Mouse (Mus musculus) lung, postnatal 0 days (tissue): Measurements from ENCODE around the gene Degs2. TPM values are rescaled to one million over a fixed set of nuclear protein-coding genes. Genes with fewer than 3 reads are reported as not detected.

Source experiments
- ATAC-seq: fragments of 200-750 bp; cut with Nextera tagmentation; 2 replicates; pipeline ENCODE4 v1.8.0; 2017; ENCODE audit warnings: moderate library complexity
- DNase-seq: peaks from one replicate; pipeline ENCODE4 v3.0.0-alpha.2; 2016; ENCODE audit warnings: low spot score
- H3K27ac ChIP-seq: fragments of 300-500 bp; sonication (generic); 2 replicates; pipeline ENCODE4 v1.5.1; 2014; ENCODE audit warnings: antibody characterized with exemption, mild to moderate bottlenecking, low read length, mixed read lengths
- H3K27me3 ChIP-seq: fragments of 300-500 bp; sonication (generic); replicated peaks from 2 replicates; pipeline ENCODE4 v1.6.1; 2014; ENCODE audit warnings: low read length, mixed read lengths; ENCODE audit not compliant: insufficient read depth
- H3K36me3 ChIP-seq: fragments of 300-500 bp; sonication (generic); 2 replicates; pipeline ENCODE4 v1.6.1; 2014; ENCODE audit warnings: low read length, mixed read lengths; ENCODE audit not compliant: insufficient read depth
- H3K4me1 ChIP-seq: fragments of 300-500 bp; sonication (generic); 2 replicates; pipeline ENCODE4 v1.6.1; 2014; ENCODE audit warnings: antibody characterized with exemption, low read depth, low read length, mixed read lengths; ENCODE audit not compliant: insufficient read depth
- H3K4me2 ChIP-seq: fragments of 300-500 bp; sonication (generic); replicated peaks from 2 replicates; pipeline ENCODE4 v1.6.1; 2014; ENCODE audit warnings: low read depth, mild to moderate bottlenecking, low read length, moderate library complexity, mixed read lengths
- H3K4me3 ChIP-seq: fragments of 300-500 bp; sonication (generic); 2 replicates; pipeline ENCODE4 v1.5.1; 2014; ENCODE audit warnings: low read depth, low read length
- H3K9ac ChIP-seq: fragments of 300-500 bp; sonication (generic); replicated peaks from 2 replicates; pipeline ENCODE4 v1.6.1; 2014; ENCODE audit warnings: low read depth, mild to moderate bottlenecking
- H3K9me3 ChIP-seq: fragments of 300-500 bp; sonication (generic); 2 replicates; pipeline ENCODE4 v1.6.1; 2016; ENCODE audit warnings: low read length, mixed read lengths
- CTCF ChIP-seq: IDR thresholded peaks from 2 replicates; pipeline ENCODE4 v1.5.1; 2016; ENCODE audit warnings: antibody characterized with exemption, mild to moderate bottlenecking
- EP300 ChIP-seq: IDR thresholded peaks from 2 replicates; pipeline ENCODE4 v1.6.1; 2016; ENCODE audit warnings: antibody characterized with exemption, mild to moderate bottlenecking, control low read depth
- WGBS: fragments of 180-500 bp; shearing (Covaris S2); extraction: QIAGEN DNeasy Blood & Tissue Kit; methylation state at CpG from one replicate; pipeline ENCODE4 v1.1.7; 2014; 5-methylcytosine and 5-hydroxymethylcytosine counted together
- polyA plus RNA-seq: library from polyadenylated mRNA; unstranded; fragments of >200 nt; fragmentation: Nextera tagmentation; extraction: Ambion mirVana; gene quantifications from 2 replicates; pipeline ENCODE4 v1.2.1, GENCODE M21; 2015

Degs2 gene
- polyA plus RNA-seq, 1 experiment from 2014 or later = 0.75 TPM

DNA sequence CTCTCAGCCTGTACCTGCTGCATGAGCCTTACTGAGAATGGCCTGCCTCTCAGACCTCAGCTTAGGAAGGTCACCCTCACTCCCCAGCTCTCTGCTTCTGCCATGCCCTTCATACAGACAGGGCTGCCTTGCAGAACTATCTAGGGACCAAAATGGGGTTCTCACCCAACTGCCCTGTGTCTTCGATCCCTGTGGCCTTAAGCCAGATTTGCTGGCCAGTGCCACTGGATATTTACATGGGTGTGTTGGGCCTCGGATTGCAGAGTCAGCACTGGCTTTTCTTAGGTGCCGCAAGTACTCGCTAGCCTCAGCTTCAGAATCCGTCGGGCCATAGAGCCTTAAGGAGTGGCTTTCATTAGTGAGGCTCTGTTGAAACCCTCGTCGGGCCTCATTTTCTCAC, 21.3 kb downstream of the Degs2 start:
- Histone ChIP-seq H3K4me2 (no peak overlapping the region), H3K27me3 (no peaks in the 10 kb centered on the region), H3K4me1 (no peaks in the 10 kb centered on the region), H3K9ac (no peak overlapping the region), H3K27ac (no peak overlapping the region), H3K9me3 (no peaks in the 10 kb centered on the region), H3K36me3 (peaks cover 20% of the 10 kb centered on the region; the same call in 1 of the 2 replicates), H3K4me3 (no peak overlapping the region)
- DNase-seq = no peak
- WGBS = 91% methylated on average over 8 of the region's 8 CpGs
- TF ChIP-seq EP300 = no peak
- TF ChIP-seq CTCF = no peak
- no peak for ATAC-seq

DNA sequence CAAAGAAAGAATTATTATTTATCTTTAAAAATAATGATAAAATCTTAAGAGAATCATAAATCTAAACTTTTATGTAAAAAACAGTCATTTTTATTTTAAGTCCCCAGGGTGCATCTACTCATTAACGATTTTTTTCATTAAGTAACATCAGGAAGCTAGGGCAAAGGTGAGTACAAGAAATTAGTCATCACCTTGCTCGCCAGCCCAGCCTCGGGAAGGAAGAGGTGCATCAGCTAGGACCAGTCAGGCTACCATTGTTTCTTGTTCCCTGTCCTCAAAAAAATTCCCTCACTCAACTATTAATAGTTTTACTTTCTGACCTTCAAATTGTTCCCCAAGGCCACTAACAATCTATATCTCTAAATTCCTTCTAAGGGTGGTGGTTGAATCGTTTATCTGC, 23.7 kb downstream of the Degs2 start:
- DNase-seq (no peak), ATAC-seq (no peak)
- Histone ChIP-seq H3K9ac (no peak overlapping the region), H3K36me3 (peaks cover 20% of the 10 kb centered on the region; the same call in 1 of the 2 replicates), H3K4me2 (no peak overlapping the region), H3K27ac (no peak overlapping the region), H3K4me1 (no peaks in the 10 kb centered on the region), H3K27me3 (no peaks in the 10 kb centered on the region), H3K4me3 (no peak overlapping the region), H3K9me3 (no peaks in the 10 kb centered on the region)
- WGBS = 73% methylated on average over 4 of the region's 4 CpGs
- TF ChIP-seq EP300 (no peak), CTCF (no peak)

- TF ChIP-seq CTCF (no peak), EP300 (no peak)
- 90% methylated on average over 5 of the region's 5 CpGs for WGBS
- ATAC-seq (no peak), DNase-seq (no peak)
- no peak overlapping the region for H3K4me3 ChIP-seq
- peaks cover 19% of the 10 kb centered on the region; the same call in 1 of the 2 replicates for H3K36me3 ChIP-seq
- no peaks in the 10 kb centered on the region for H3K27me3 ChIP-seq
- H3K9ac ChIP-seq = no peak overlapping the region
- H3K9me3 ChIP-seq = no peaks in the 10 kb centered on the region
- H3K4me1 ChIP-seq = no peaks in the 10 kb centered on the region
- H3K27ac ChIP-seq = no peak overlapping the region
- no peak overlapping the region for H3K4me2 ChIP-seq
Observed at GRCm38 (mm10) chr12:108677116-108677515, 25.0 kb downstream of the Degs2 start.

DNA sequence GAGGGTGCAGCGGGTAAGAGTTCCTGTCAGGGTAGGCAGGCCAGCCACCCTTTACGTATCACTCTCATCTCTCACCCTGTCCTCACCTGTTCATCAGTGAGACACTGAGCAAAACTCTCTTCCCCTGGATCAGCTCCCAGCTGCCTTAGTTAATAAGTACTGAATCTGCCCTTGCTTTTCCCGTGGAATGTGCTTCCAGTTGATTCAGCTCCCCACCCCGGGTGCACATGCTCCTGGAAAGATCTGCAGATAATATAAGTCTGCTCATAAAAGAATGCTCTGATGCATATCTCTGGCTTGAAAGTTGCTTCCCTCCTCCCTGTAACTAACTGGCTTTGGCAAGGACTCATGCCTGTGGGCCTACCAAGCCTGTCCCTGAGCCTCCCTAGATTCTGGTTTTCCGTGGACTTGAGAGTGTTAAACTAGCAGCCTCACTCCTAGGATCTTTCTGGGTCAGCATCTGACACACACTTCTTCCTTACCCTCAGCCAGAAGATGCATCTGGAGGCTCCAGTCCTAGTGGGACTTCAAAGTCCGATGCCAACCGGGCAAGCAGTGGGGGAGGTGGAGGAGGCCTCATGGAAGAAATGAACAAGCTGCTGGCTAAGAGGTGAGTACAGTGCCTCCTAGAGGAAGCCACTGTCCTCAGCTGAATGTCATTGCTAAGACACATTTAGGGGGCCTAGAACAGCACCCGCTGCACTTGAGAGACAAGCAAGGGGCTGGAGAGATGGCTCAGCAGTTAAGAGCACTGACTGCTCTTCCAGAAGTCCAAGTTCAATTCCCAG, 26.3 kb downstream of the Degs2 start:
- Histone ChIP-seq H3K9me3 (no peaks in the 10 kb centered on the region), H3K36me3 (peaks cover 15% of the 10 kb centered on the region; the same call in 1 of the 2 replicates), H3K9ac (no peak overlapping the region), H3K4me3 (no peak overlapping the region), H3K4me2 (no peak overlapping the region), H3K4me1 (no peaks in the 10 kb centered on the region), H3K27ac (no peak overlapping the region), H3K27me3 (no peaks in the 10 kb centered on the region)
- ATAC-seq (peak; percentile 18; the same call in 1 of the 2 replicates), DNase-seq (no peak)
- WGBS = 68% methylated on average over 8 of the region's 8 CpGs
- TF ChIP-seq CTCF (peak; percentile 55), EP300 (no peak)

GRCm38 (mm10) chr12:108674916-108675315, 27.2 kb downstream of the Degs2 start:
- peak; percentile 53 for ATAC-seq

DNA sequence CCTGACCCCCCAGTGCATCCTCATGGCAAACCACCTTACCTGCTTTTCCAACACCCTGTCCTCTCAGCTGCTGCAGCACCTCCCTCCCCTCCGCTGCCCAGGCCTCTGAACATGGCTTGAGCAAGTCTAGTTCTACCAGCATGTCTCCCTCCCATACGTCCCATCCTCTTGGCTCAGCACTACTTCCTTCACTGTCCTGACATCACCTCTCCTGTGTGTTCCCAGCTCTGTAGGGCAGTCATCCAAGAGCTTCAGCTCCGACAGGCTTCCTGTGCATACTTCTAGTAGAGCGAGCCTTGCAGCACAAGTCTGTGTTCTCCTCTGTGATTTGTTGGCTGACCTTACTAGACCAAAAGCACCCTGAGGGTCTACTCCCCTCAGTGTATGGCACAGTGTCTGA, 27.6 kb downstream of the Degs2 start:
- Histone ChIP-seq H3K4me1 (no peaks in the 10 kb centered on the region), H3K9me3 (no peaks in the 10 kb centered on the region), H3K4me2 (no peak overlapping the region), H3K27me3 (no peaks in the 10 kb centered on the region), H3K4me3 (no peak overlapping the region), H3K9ac (no peak overlapping the region), H3K36me3 (peaks cover 8% of the 10 kb centered on the region; the same call in 1 of the 2 replicates), H3K27ac (no peak overlapping the region)
- ATAC-seq = peak; percentile 59
- DNase-seq = peak; percentile 62
- WGBS = 45% methylated on average over 4 of the region's 4 CpGs
- TF ChIP-seq CTCF = no peak
- no peak for TF ChIP-seq EP300

More at GRCm38 (mm10) chr12:108674916-108675315, 27.2 kb downstream of the Degs2 start:
- TF ChIP-seq EP300 (no peak), CTCF (no peak)
- H3K27me3 ChIP-seq = no peaks in the 10 kb centered on the region
- no peak overlapping the region for H3K27ac ChIP-seq
- H3K9ac ChIP-seq = no peak overlapping the region
- WGBS = 63% methylated on average over 2 of the region's 2 CpGs
- H3K4me3 ChIP-seq = no peak overlapping the region
- no peaks in the 10 kb centered on the region for H3K9me3 ChIP-seq
- no peaks in the 10 kb centered on the region for H3K4me1 ChIP-seq
- H3K36me3 ChIP-seq = peaks cover 12% of the 10 kb centered on the region; the same call in 1 of the 2 replicates
- no peak overlapping the region for H3K4me2 ChIP-seq
- DNase-seq = peak; percentile 35
